Mouse (Mus musculus): Measurements from ENCODE around the gene Xylt1. TPM values are rescaled to one million over a fixed set of nuclear protein-coding genes. Genes with fewer than 3 reads are reported as not detected.

Gene Xylt1
- polyA plus RNA-seq, 1 experiment = 10.5 TPM

DNA sequence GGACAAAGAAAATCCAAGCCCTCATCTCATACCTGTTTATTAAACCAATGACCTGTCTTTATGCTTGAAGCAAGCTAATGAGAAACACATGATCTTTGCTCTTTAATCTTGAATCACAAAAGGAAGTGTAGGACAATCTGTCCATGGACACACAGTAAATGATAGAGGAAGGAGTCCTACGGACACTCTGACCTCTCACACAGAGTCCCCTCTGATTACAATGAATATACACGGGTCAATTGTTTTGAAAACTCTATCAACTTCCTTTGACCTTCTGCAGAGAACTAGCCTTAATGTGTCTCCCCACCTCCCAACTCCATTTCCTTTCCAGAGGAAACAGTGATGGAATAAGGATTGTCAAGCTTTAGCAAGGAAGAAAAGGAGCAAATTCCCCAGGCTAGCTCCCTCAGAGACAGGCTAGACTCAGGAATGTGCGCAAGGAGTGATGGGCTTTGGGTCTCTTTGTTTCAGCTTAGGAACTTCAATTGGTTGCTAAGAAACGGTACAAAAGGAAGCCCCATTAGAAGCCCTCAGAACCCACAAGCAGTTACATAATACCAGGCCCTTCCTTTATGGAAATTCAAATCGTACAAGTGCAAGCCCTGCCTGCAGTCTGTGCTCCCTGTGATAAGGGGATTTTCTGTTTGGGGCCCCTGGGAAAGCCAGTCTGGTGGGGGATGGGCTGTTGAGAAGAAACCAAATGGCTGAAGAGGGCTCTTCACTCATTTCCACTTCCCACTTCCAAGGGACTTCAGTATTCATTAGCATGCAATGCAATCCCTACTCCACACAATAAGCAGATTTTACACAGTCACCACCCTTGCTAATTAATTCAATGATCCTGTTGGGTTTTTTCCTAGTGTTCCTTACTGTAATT is 305.6 kb downstream of the Xylt1 start:
- TF ChIP-seq CTCF (IDR thresholded peaks at IDR 0.05; ENCODE audit: low read depth, low read length) (no peak), POLR2A (IDR thresholded peaks at IDR 0.05; ENCODE audit: borderline replicate concordance, low read depth, low read length) (no peak)
- no peak overlapping the region for H3K27ac ChIP-seq (ENCODE audit: insufficient read depth, low read depth, low read length)
- H3K4me1 ChIP-seq (ENCODE audit: control insufficient read depth, insufficient read depth, low read length) = peaks cover 6% of the 10 kb centered on the region; the same call in 1 of the 2 replicates
- no peak overlapping the region for H3K4me3 ChIP-seq (ENCODE audit: insufficient read depth, low read length)

DNA sequence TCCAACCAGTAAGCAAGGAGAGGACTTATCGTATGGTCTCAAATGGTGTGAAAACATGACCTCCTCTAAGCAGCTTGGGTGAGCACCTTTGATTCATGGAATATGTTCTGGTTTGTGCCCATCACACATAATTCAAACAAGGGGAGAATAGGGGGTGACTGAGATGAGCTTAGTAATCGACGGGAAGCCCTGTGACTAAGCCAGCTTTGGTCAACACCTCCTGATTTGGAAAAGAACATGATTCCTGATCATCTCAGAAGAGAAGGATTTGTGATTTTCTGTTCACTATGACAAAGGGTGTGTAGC is 306.2 kb downstream of the Xylt1 start:
- no peak overlapping the region for H3K27ac ChIP-seq (ENCODE audit: insufficient read depth, low read depth, low read length)
- no peak overlapping the region for H3K4me3 ChIP-seq (ENCODE audit: insufficient read depth, low read length)
- peaks cover 6% of the 10 kb centered on the region; the same call in 1 of the 2 replicates for H3K4me1 ChIP-seq (ENCODE audit: control insufficient read depth, insufficient read depth, low read length)
- TF ChIP-seq CTCF (IDR thresholded peaks at IDR 0.05; ENCODE audit: low read depth, low read length) = no peak
- no peak for TF ChIP-seq POLR2A (IDR thresholded peaks at IDR 0.05; ENCODE audit: borderline replicate concordance, low read depth, low read length)

DNA sequence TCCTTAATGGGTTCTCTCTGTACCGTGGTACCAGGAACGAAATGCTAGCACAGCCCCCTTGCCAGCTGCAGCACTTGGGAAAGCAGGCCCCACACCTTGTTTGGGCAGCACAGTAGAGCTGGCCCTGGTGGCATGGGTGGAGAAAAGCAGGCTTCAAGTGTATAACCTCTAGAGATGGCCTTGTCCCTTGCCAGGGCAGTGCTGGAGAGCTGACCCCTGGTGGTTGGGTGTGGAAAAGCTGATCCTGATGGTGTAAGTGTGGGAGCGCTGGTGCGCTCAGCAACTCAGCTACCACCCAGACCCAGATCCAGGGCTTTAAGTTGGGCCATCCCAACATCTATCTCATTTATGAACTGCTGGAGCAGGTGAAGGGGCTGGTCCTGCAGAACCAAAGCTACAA is 314.8 kb downstream of the Xylt1 start:
- TF ChIP-seq POLR2A (IDR thresholded peaks at IDR 0.05; ENCODE audit: borderline replicate concordance, low read depth, low read length) (no peak), CTCF (IDR thresholded peaks at IDR 0.05; ENCODE audit: low read depth, low read length) (no peak)
- H3K4me3 ChIP-seq (ENCODE audit: insufficient read depth, low read length) = no peak overlapping the region
- no peaks in the 10 kb centered on the region for H3K4me1 ChIP-seq (ENCODE audit: control insufficient read depth, insufficient read depth, low read length)
- H3K27ac ChIP-seq (ENCODE audit: insufficient read depth, low read depth, low read length) = no peak overlapping the region

DNA sequence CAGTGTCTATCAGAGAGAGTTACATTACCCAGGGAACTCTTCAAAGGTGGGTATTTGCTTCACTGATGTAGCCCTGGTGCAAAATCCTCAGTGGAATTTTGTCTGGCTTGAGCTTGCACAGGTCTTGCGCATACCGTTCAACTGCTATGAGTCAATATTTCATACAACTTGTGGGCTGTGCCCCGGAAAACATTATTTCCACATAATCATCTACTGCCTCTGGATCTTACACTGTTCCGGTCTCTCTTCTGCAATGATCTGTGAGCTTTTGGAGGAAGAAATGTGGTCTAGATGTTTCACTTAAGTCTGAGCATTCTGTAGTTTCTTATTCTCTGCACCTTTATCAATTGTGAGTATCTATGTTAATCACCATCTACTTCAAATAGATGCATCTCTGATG is 316.9 kb downstream of the Xylt1 start:
- H3K4me3 ChIP-seq (ENCODE audit: insufficient read depth, low read length) = no peak overlapping the region
- TF ChIP-seq POLR2A (IDR thresholded peaks at IDR 0.05; ENCODE audit: borderline replicate concordance, low read depth, low read length) (no peak), CTCF (IDR thresholded peaks at IDR 0.05; ENCODE audit: low read depth, low read length) (no peak)
- H3K4me1 ChIP-seq (ENCODE audit: control insufficient read depth, insufficient read depth, low read length) = no peaks in the 10 kb centered on the region
- no peak overlapping the region for H3K27ac ChIP-seq (ENCODE audit: insufficient read depth, low read depth, low read length)

DNA sequence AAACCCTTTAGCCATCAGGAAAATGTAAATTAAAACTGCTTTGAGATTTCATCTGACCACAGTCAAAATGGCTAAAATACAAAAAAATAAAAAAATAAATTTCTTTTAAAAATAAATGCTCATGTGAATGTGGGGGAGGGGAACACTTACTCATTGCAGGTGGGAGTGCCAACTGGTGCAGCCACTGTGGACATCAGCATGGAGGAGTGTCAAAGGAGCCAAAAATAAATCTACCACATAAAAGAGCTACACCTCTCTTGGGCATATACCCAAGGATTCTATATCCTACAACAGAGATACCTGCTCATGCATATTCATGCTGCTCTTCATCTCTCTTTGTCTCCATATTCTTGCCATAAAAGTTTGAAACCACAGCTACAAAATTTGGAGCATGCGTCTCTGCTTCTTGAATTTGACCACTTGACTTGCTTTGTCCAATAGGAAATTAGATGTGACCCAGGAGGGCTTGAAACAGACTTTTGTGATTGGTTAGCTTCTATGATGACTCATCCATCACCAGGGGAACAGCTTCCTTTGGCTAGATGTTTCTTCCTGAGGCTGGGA is 317.9 kb downstream of the Xylt1 start:
- Histone ChIP-seq H3K4me1 (ENCODE audit: control insufficient read depth, insufficient read depth, low read length) (no peaks in the 10 kb centered on the region), H3K27ac (ENCODE audit: insufficient read depth, low read depth, low read length) (no peak overlapping the region), H3K4me3 (ENCODE audit: insufficient read depth, low read length) (no peak overlapping the region)
- TF ChIP-seq CTCF (IDR thresholded peaks at IDR 0.05; ENCODE audit: low read depth, low read length) = no peak
- TF ChIP-seq POLR2A (IDR thresholded peaks at IDR 0.05; ENCODE audit: borderline replicate concordance, low read depth, low read length) = no peak

DNA sequence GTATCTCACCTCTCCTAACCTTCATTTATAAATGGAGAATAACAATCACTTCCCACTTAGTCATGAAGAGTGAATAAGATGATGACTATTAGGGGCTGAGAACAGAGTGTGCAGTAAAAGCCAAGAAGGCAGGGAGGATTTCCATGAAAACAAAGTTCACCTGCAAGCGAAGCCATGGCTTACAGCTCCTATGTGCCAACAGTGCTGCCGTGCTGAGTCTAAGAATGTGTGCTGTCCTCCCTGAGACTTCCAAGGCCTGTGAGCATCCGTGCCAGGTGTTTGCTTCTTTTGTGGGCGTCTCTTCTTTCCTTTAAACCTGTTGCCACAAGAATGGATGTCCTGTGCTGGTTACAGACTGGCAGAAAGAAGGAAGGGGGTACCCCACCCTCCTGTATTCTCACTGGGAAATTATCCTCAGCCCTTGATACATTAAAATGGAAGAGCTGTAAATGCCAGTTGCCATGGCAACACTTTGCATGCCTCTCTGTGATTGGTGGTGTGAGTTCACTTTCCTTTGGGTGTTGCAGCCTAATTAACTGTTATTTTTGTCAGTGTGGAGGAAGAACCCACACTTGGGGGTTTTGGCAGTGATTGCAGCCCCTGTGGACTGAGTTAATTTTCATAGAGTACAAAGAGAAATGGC is 318.7 kb downstream of the Xylt1 start:
- TF ChIP-seq POLR2A (IDR thresholded peaks at IDR 0.05; ENCODE audit: borderline replicate concordance, low read depth, low read length) = no peak
- Histone ChIP-seq H3K4me1 (ENCODE audit: control insufficient read depth, insufficient read depth, low read length) (no peaks in the 10 kb centered on the region), H3K4me3 (ENCODE audit: insufficient read depth, low read length) (no peak overlapping the region), H3K27ac (ENCODE audit: insufficient read depth, low read depth, low read length) (no peak overlapping the region)

DNA sequence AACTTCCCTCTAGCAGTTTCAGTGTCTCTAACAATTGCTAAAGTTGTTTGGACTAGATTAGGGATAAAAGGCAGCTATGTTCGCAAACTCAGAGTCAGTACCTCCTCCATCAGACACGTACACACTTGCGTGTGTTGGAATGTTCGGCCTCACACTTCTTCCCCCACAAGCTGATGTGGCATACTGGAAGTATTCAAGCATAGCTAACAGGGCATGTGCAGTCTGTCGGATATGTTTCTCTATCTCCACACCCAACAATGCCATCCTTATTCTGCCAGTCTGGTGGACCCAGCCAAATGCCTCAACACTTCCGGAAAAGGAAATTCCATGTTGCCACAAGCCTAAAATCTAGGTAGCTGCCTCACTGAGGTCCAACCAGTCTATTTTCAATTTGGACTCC is 319.3 kb downstream of the Xylt1 start:
- Histone ChIP-seq H3K4me3 (ENCODE audit: insufficient read depth, low read length) (no peak overlapping the region), H3K27ac (ENCODE audit: insufficient read depth, low read depth, low read length) (no peak overlapping the region), H3K4me1 (ENCODE audit: control insufficient read depth, insufficient read depth, low read length) (no peaks in the 10 kb centered on the region)
- TF ChIP-seq POLR2A (IDR thresholded peaks at IDR 0.05; ENCODE audit: borderline replicate concordance, low read depth, low read length) = no peak
- TF ChIP-seq CTCF (IDR thresholded peaks at IDR 0.05; ENCODE audit: low read depth, low read length) = no peak

DNA sequence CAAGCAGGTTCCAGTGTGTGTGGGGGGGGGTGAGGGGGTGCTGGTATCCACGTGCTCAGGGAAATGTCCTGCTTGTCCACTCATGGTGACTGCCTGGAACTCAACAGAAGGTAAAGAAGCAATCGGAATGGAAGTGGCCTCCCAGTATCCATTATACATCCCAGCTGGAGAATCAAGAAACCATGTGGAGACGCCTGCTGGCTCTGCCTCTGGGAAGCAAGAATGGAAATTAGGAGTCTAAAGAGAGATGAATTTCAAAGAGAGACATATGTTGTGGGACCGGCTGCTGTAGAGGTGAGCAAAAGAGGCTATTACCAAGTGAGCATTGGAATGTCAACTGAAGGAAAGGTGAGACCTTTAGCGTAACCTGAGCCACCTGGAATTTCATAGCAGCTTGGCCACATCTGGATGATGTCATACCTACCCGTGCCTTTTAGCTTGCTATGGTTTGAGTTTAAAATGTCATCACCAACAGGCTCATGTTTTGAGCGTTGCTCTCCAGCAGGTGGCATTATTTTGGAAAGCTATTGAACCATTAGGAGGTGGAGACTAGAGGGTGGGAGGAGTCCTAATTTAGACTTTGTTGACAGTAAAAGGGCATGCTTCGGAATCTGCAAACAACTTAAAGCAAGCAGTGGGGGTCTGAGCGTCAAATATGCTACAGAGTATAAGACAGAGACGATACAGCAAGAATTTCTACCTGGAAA is 329.3 kb downstream of the Xylt1 start:
- Histone ChIP-seq H3K27ac (ENCODE audit: insufficient read depth, low read depth, low read length) (no peak overlapping the region), H3K4me3 (ENCODE audit: insufficient read depth, low read length) (no peak overlapping the region), H3K4me1 (ENCODE audit: control insufficient read depth, insufficient read depth, low read length) (no peaks in the 10 kb centered on the region)
- no peak for TF ChIP-seq CTCF (IDR thresholded peaks at IDR 0.05; ENCODE audit: low read depth, low read length)
- no peak for TF ChIP-seq POLR2A (IDR thresholded peaks at IDR 0.05; ENCODE audit: borderline replicate concordance, low read depth, low read length)

DNA sequence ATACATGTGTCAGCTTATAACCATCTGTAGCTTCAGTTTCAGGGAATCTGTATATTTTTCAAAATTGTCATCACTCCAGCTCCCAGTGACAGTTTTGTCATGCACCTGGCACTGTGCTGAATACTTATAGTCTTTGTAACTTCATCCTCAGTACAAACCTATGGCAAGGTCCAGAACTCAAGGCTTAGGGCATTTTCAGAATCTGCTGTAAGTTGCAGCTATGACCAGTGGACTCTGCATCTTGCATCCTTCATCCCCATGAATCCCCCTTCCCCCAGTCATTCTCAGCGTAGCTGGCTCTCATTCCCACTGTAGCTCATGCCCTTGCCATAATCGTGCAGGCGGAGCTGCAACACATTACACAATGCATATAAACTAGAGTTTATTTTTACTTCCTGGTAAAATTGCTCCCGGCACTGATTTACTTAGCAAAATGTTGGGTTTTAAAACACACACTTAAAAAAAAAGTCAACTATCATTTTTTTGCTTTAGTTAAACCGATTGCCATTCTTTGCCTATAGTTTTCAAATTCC is 336.2 kb downstream of the Xylt1 start:
- Histone ChIP-seq H3K27ac (ENCODE audit: insufficient read depth, low read depth, low read length) (no peak overlapping the region), H3K4me1 (ENCODE audit: control insufficient read depth, insufficient read depth, low read length) (no peaks in the 10 kb centered on the region), H3K4me3 (ENCODE audit: insufficient read depth, low read length) (no peak overlapping the region)
- TF ChIP-seq CTCF (IDR thresholded peaks at IDR 0.05; ENCODE audit: low read depth, low read length) (no peak), POLR2A (IDR thresholded peaks at IDR 0.05; ENCODE audit: borderline replicate concordance, low read depth, low read length) (no peak)

All from bone marrow macrophage, adult 2 months (primary cell).